Mouse (Mus musculus) midbrain, embryonic 13.5 days (tissue): ENCODE results near the gene Rgmb. TPM values are rescaled to one million over a fixed set of nuclear protein-coding genes. Genes with fewer than 3 reads are reported as not detected.

Experiments
- ATAC-seq: fragments of 200-750 bp; cut with Nextera tagmentation; 2 replicates; pipeline ENCODE4 v1.8.0; 2017; ENCODE audit warnings: mild to moderate bottlenecking, moderate TSS enrichment, moderate library complexity
- H3K27ac ChIP-seq: fragments of 300-500 bp; sonication (generic); 2 replicates; pipeline ENCODE4 v1.5.1; 2015; ENCODE audit warnings: inconsistent platforms, mild to moderate bottlenecking, moderate library complexity
- H3K27me3 ChIP-seq: fragments of 300-500 bp; sonication (generic); 2 replicates; pipeline ENCODE4 v1.6.1; 2015; ENCODE audit warnings: mild to moderate bottlenecking, inconsistent platforms
- H3K36me3 ChIP-seq: fragments of 300-500 bp; sonication (generic); 2 replicates; pipeline ENCODE4 v1.6.1; 2015; ENCODE audit warnings: mild to moderate bottlenecking, inconsistent platforms
- H3K4me1 ChIP-seq: fragments of 300-500 bp; sonication (generic); replicated peaks from 2 replicates; pipeline ENCODE4 v1.6.1; 2015; ENCODE audit warnings: inconsistent platforms
- H3K4me2 ChIP-seq: fragments of 300-500 bp; sonication (generic); replicated peaks from 2 replicates; pipeline ENCODE4 v1.6.1; 2015; ENCODE audit warnings: moderate library complexity, mild to moderate bottlenecking, inconsistent platforms
- H3K4me3 ChIP-seq: fragments of 300-500 bp; sonication (generic); replicated peaks from 2 replicates; pipeline ENCODE4 v1.5.1; 2015; ENCODE audit warnings: mild to moderate bottlenecking, inconsistent platforms
- H3K9ac ChIP-seq: fragments of 300-500 bp; sonication (generic); replicated peaks from 2 replicates; pipeline ENCODE4 v1.6.1; 2015; ENCODE audit warnings: mild to moderate bottlenecking, inconsistent platforms
- H3K9me3 ChIP-seq: fragments of 300-500 bp; sonication (generic); 2 replicates; pipeline ENCODE4 v1.6.1; 2016; ENCODE audit warnings: mild to moderate bottlenecking, inconsistent platforms
- WGBS: fragments of 180-500 bp; shearing (Covaris S2); methylation state at CpG from one replicate; pipeline ENCODE4 v1.1.7; 2015; 5-methylcytosine and 5-hydroxymethylcytosine counted together
- polyA plus RNA-seq: library from polyadenylated mRNA; unstranded; fragments of >200 nt; fragmentation: Nextera tagmentation; extraction: Ambion mirVana; gene quantifications from 2 replicates; pipeline ENCODE4 v1.2.1, GENCODE M21; 2015

The Rgmb gene
- polyA plus RNA-seq, 1 experiment from 2014 or later, result 79.8 TPM

- H3K4me3 ChIP-seq, result no peak overlapping the region
- H3K27ac ChIP-seq, result peak overlapping the region; percentile 37; the same call in 1 of the 2 replicates
- WGBS, result 40% methylated on average over 4 of the region's 4 CpGs
- H3K9me3 ChIP-seq, result no peaks in the 10 kb centered on the region
- no peak overlapping the region for H3K9ac ChIP-seq
- H3K27me3 ChIP-seq, result no peaks in the 10 kb centered on the region
- no peak overlapping the region; the same call in 1 of the 2 replicates for H3K4me2 ChIP-seq
- H3K4me1 ChIP-seq, result peaks cover 58% of the 10 kb centered on the region
- peak; percentile 25; the same call in 1 of the 2 replicates for ATAC-seq
- peaks cover 33% of the 10 kb centered on the region for H3K36me3 ChIP-seq
Observed at GRCm38 (mm10) chr17:15808015-15808414, 22.8 kb downstream of the Rgmb start.

GRCm38 (mm10) chr17:15807295-15807984 is 23.4 kb downstream of the Rgmb start:
- Histone ChIP-seq H3K9me3 (0 out of 2 replicates have a peak, but pooled peaks cover 1% of the 10 kb centered on the region), H3K4me2 (no peak overlapping the region), H3K4me1 (peaks cover 53% of the 10 kb centered on the region), H3K4me3 (no peak overlapping the region), H3K27ac (no peak overlapping the region), H3K27me3 (no peaks in the 10 kb centered on the region), H3K36me3 (peaks cover 28% of the 10 kb centered on the region), H3K9ac (no peak overlapping the region)
- ATAC-seq, result peak; percentile 56
- WGBS, result 87% methylated on average over 23 of the region's 23 CpGs

GRCm38 (mm10) chr17:15804008-15804812 is 26.6 kb downstream of the Rgmb start:
- no peak for ATAC-seq
- Histone ChIP-seq H3K27me3 (no peaks in the 10 kb centered on the region), H3K27ac (no peak overlapping the region), H3K9ac (no peak overlapping the region), H3K4me1 (peaks cover 22% of the 10 kb centered on the region), H3K9me3 (0 out of 2 replicates have a peak, but pooled peaks cover 6% of the 10 kb centered on the region), H3K4me2 (no peak overlapping the region), H3K4me3 (no peak overlapping the region), H3K36me3 (peaks cover 26% of the 10 kb centered on the region)
- 58% methylated on average over 15 of the region's 15 CpGs for WGBS

- no peak overlapping the region for H3K4me2 ChIP-seq
- 0 out of 2 replicates have a peak, but pooled peaks cover 3% of the 10 kb centered on the region for H3K36me3 ChIP-seq
- H3K27me3 ChIP-seq, result no peaks in the 10 kb centered on the region
- no peak overlapping the region for H3K4me3 ChIP-seq
- 61% methylated on average over 3 of the region's 3 CpGs for WGBS
- no peak overlapping the region for H3K9ac ChIP-seq
- H3K27ac ChIP-seq, result no peak overlapping the region
- ATAC-seq, result peak; percentile 37; the same call in 1 of the 2 replicates
- no peaks in the 10 kb centered on the region for H3K4me1 ChIP-seq
- 0 out of 2 replicates have a peak, but pooled peaks cover 6% of the 10 kb centered on the region for H3K9me3 ChIP-seq
Observed at GRCm38 (mm10) chr17:15799195-15799793, 31.5 kb downstream of the Rgmb start.

GRCm38 (mm10) chr17:15790716-15791115 is 40.1 kb downstream of the Rgmb start:
- no peak overlapping the region for H3K4me2 ChIP-seq
- H3K4me3 ChIP-seq, result no peak overlapping the region
- H3K9ac ChIP-seq, result no peak overlapping the region
- no peaks in the 10 kb centered on the region for H3K36me3 ChIP-seq
- H3K4me1 ChIP-seq, result no peaks in the 10 kb centered on the region
- no peak for ATAC-seq
- 82% methylated on average over 8 of the region's 8 CpGs for WGBS
- no peaks in the 10 kb centered on the region for H3K27me3 ChIP-seq
- H3K9me3 ChIP-seq, result no peaks in the 10 kb centered on the region
- H3K27ac ChIP-seq, result no peak overlapping the region

- no peaks in the 10 kb centered on the region for H3K36me3 ChIP-seq
- H3K4me2 ChIP-seq, result no peak overlapping the region
- 33% methylated on average over 3 of the region's 3 CpGs for whole genome bisulfite sequencing
- H3K9me3 ChIP-seq, result no peaks in the 10 kb centered on the region
- H3K27me3 ChIP-seq, result no peaks in the 10 kb centered on the region
- H3K4me1 ChIP-seq, result no peaks in the 10 kb centered on the region
- ATAC-seq, result no peak
- no peak overlapping the region for H3K9ac ChIP-seq
- H3K4me3 ChIP-seq, result no peak overlapping the region
- H3K27ac ChIP-seq, result no peak overlapping the region
Observed at GRCm38 (mm10) chr17:15787036-15787435, 43.8 kb downstream of the Rgmb start.

GRCm38 (mm10) chr17:15777979-15778378 is 52.9 kb downstream of the Rgmb start:
- Histone ChIP-seq H3K27me3 (no peaks in the 10 kb centered on the region), H3K36me3 (no peaks in the 10 kb centered on the region), H3K9ac (no peak overlapping the region), H3K9me3 (no peaks in the 10 kb centered on the region), H3K4me3 (no peak overlapping the region), H3K4me1 (no peaks in the 10 kb centered on the region), H3K4me2 (no peak overlapping the region), H3K27ac (no peak overlapping the region)
- no peak for ATAC-seq
- 85% methylated on average over 6 of the region's 6 CpGs for WGBS

- Histone ChIP-seq H3K27ac (no peak overlapping the region), H3K4me1 (no peaks in the 10 kb centered on the region), H3K4me3 (no peak overlapping the region), H3K9ac (no peak overlapping the region), H3K9me3 (no peaks in the 10 kb centered on the region), H3K4me2 (no peak overlapping the region), H3K27me3 (no peaks in the 10 kb centered on the region), H3K36me3 (no peaks in the 10 kb centered on the region)
- ATAC-seq, result no peak
- 75% methylated on average over 5 of the region's 5 CpGs for WGBS
Observed at GRCm38 (mm10) chr17:15776349-15776748, 54.5 kb downstream of the Rgmb start.

- ATAC-seq, result no peak
- Histone ChIP-seq H3K4me2 (no peak overlapping the region), H3K4me1 (no peaks in the 10 kb centered on the region), H3K9ac (no peak overlapping the region), H3K4me3 (no peak overlapping the region), H3K27me3 (no peaks in the 10 kb centered on the region), H3K36me3 (peaks cover 14% of the 10 kb centered on the region), H3K9me3 (no peaks in the 10 kb centered on the region), H3K27ac (no peak overlapping the region)
- WGBS, result 79% methylated on average over 5 of the region's 5 CpGs
Observed at GRCm38 (mm10) chr17:15774565-15775215, 56.1 kb downstream of the Rgmb start.

GRCm38 (mm10) chr17:15773956-15774355 is 56.9 kb downstream of the Rgmb start:
- H3K4me1 ChIP-seq, result no peaks in the 10 kb centered on the region
- ATAC-seq, result no peak
- no peak overlapping the region for H3K4me2 ChIP-seq
- no peak overlapping the region for H3K9ac ChIP-seq
- peaks cover 21% of the 10 kb centered on the region for H3K36me3 ChIP-seq
- H3K9me3 ChIP-seq, result no peaks in the 10 kb centered on the region
- no peak overlapping the region for H3K4me3 ChIP-seq
- no peaks in the 10 kb centered on the region for H3K27me3 ChIP-seq
- WGBS, result 81% methylated on average over 6 of the region's 6 CpGs
- no peak overlapping the region for H3K27ac ChIP-seq

GRCm38 (mm10) chr17:15769081-15769724 is 61.6 kb downstream of the Rgmb start:
- H3K36me3 ChIP-seq, result peaks cover 60% of the 10 kb centered on the region

More at GRCm38 (mm10) chr17:15769081-15769724, 61.6 kb downstream of the Rgmb start:
- Histone ChIP-seq H3K27ac (no peak overlapping the region), H3K27me3 (no peaks in the 10 kb centered on the region), H3K4me2 (no peak overlapping the region), H3K9ac (no peak overlapping the region), H3K4me1 (no peaks in the 10 kb centered on the region), H3K9me3 (no peaks in the 10 kb centered on the region), H3K4me3 (no peak overlapping the region)
- ATAC-seq, result no peak
- WGBS, result 87% methylated on average over 7 of the region's 7 CpGs
